Mouse (Mus musculus): ENCODE data around the gene Art3.

- TF ChIP-seq GATA1 (IDR thresholded peaks at IDR 0.05; ENCODE audit: borderline replicate concordance, low read length), result no peak
- TF ChIP-seq FLI1 (IDR thresholded peaks at IDR 0.05; ENCODE audit: low read length), result no peak
Measured at GRCm38 (mm10) chr5:92369151-92369994, 37.7 kb downstream of the Art3 start.
